Mouse (Mus musculus) left cerebral cortex, postnatal 14 days (tissue): ENCODE data around the gene Syt14. TPM values are rescaled to one million over a fixed set of nuclear protein-coding genes. Genes with fewer than 3 reads are reported as not detected.

Experiments used
- DNase-seq, 2 experiments: peaks; one replicate each; pipeline ENCODE4 v3.0.0; 2021 to 2022; ENCODE audit warnings: low spot score in 2 of 2, mixed read lengths in 1 of 2
- intact Hi-C: fragments of 180-260 bp; cut with DNase I; formaldehyde crosslinking; loops from one replicate; pipeline ENCODE4 v1.15.1; 2025
- total RNA-seq, 2 experiments: library from RNA; stranded (reverse); gene quantifications; 2 replicates each; pipeline ENCODE4 v1.2.3; 2021

Gene Syt14
- total RNA-seq, 2 experiments from 2014 or later, result 20.8 to 21.2 TPM

DNA sequence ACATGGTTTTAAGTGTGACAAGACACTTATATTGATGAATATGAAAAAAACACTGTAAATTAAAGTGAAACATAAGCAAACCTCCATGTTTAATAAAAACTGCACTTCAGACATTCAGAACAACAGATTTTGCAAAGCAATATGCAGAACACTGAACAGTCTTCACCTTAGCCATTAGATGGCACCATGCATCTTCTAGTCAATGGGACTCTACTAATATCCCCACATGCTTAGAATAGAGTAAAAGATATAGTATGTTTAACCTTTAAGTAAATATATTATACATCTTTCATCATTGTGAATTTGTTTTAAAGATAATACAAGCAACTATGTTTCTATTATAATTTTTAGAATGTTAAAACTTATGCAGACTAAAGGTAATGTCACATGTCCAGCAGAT, 34.7 kb downstream of the Syt14 start:
- peak in 1 of 2 experiments; percentile 26 for DNase-seq
- intact Hi-C loops, result loop anchor here (5.0 kb wide), 1 partner anchor 116 kb away; no protein-coding TSS in a partner anchor

GRCm38 (mm10) chr1:192994179-192994873, 41.2 kb downstream of the Syt14 start:
- intact Hi-C loops, result no loop called here
- DNase-seq, result no peak

DNA sequence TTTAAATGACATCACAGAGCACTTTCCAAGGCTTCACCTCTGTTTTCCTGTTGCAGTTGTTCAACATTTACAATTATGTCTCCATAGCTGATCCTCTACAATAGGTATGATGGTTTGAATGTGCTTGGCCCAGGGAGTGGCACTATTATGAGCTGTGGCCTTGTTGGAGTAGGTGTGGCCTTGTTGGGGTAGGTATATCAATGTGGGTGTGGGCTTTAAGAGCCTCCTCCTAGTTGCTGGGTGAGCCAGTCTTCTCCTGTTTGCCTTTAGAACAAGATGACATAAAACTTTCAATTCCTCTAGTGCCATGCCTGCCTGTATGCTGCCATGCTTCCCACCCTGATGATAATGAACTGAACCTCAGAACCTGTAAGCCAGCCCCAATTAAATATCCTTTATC, 42.1 kb downstream of the Syt14 start:
- no peak for DNase-seq
- intact Hi-C loops, result no loop called here

DNA sequence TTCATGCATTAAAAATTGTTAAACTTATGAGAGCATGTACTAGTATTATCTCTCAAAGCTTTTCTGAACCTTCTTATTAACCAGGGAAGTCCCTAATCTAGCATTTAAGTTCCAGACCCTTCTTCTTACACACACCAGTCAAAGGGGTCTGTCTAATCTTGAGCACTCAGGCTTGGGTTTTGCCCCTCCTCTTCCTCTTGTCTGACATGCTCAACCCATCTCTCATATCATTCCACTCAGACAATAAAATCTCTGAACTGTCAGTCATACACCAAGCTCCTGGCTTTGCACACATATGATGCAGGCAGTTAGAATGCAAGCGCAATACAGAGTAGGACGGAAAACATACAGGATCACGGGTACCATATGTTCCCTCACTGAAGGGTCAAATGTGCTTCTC, 48.4 kb downstream of the Syt14 start:
- no peak for DNase-seq
- intact Hi-C loops, result no loop called here

DNA sequence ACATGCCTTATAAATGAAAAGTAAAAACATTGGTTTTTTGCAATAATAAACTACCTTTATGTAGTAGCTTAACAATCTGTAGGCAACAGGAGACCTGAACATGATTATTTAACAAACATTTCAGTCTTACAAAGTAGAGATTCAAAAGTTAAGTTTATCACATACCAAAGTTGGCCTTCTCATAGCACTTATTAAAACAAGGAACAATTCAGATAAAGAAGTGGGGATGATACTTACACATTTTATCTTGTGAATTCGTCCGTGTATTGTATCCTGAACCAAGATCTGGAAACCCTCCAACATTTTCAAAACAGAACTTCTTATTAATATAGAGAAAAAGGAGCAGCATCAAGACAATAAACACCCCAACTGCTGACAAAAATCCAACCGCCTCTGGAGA, 49.1 kb downstream of the Syt14 start:
- intact Hi-C loops, result no loop called here
- DNase-seq, result no peak

GRCm38 (mm10) chr1:192984333-192984732, 51.2 kb downstream of the Syt14 start:
- intact Hi-C loops, result no loop called here
- no peak for DNase-seq

- DNase-seq, result no peak
- intact Hi-C loops, result no loop called here
Observed at GRCm38 (mm10) chr1:192981658-192982057, 53.9 kb downstream of the Syt14 start.

DNA sequence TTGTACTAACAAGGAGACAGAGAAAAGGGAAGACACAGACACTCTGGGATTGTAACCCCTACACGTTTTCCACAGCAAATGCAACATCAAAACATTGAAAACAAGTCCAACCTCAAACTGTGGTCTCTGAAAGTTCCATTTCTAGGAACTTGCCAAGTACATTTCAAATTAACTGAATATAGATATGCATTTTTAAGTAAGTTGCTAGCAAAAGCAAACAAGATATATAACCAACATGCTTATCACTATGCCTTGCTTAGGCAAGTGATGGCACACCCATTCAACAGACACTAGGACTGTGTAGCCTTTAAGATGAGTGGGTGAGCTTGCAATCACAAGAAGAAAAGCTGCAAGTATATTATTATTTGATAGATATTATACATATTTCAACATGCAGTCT, 54.5 kb downstream of the Syt14 start:
- intact Hi-C loops, result no loop called here
- DNase-seq, result no peak

DNA sequence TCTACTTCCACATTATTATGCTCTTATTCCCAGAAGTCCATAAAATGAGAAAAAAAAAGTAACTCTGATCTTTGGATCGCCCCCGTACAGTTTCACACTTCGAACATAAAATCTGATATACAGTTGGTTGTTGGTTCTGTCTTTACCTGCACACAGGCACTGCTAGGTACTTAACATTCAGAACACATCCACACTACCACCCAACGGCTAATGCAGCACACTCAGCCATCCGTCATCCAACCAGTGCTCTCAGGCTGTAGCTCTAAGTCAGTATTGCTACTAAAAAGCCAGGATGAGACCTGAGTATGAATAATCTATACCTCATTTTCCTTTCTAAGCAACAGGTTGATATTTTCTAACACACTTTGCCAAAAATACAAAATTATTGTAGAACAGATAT, 73.3 kb downstream of the Syt14 start:
- no peak for DNase-seq
- intact Hi-C loops, result no loop called here

DNA sequence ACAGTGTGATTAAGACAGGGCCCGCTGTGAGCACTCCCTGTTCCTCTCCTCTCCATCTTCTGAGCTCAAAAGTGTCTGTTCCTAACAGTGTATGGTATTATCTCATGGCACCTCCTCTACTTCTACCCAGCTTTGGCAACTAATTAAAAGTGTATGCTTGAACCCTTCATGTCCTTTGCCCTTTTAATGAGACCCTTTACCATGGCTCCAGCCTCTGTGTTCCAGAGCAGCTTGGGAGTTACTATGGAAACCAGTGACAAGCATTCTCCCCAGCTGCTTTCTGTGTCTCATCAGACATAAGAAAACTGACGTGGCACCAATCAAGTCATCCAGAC, 87.8 kb downstream of the Syt14 start:
- no peak for DNase-seq
- intact Hi-C loops, result no loop called here

GRCm38 (mm10) chr1:192947170-192947838, 88.3 kb downstream of the Syt14 start:
- DNase-seq, result no peak
- intact Hi-C loops, result no loop called here

- intact Hi-C loops, result no loop called here
- DNase-seq, result no peak
Observed at GRCm38 (mm10) chr1:192939033-192939432, 96.5 kb downstream of the Syt14 start.

GRCm38 (mm10) chr1:192937956-192938355, 97.6 kb downstream of the Syt14 start:
- intact Hi-C loops, result no loop called here
- DNase-seq, result peak in 1 of 2 experiments; percentile 17

- DNase-seq, result no peak
- intact Hi-C loops, result no loop called here
Observed at GRCm38 (mm10) chr1:192931797-192932196, 103.8 kb downstream of the Syt14 start.

- intact Hi-C loops, result loop anchor here (5.0 kb wide), 1 partner anchor 125 kb away; no protein-coding TSS in a partner anchor
- no peak for DNase-seq
Observed at GRCm38 (mm10) chr1:192912101-192912728, 123.4 kb downstream of the Syt14 start.

DNA sequence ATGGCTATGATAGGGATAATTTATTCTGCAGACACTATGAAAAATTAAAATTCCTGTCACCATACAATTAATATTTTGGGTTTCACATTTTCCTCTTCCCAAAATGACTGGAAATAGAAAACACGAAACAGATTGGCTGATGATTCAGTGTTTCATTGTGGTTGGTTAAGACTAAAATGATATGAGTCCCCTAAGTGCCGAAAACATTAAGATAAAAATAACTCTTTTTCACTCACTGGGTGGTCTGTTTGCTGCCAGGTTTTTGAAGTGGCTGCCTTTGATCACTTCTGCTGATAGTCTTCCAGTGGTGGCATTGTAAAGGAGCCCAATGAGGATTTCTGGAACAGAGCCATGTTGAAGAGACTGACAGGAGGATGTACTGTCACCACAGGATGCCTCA, 134.1 kb downstream of the Syt14 start:
- intact Hi-C loops, result loop anchor here (10.0 kb wide), 1 partner anchor 223 kb away; no protein-coding TSS in a partner anchor
- no peak for DNase-seq

- intact Hi-C loops, result loop anchor here (10.0 kb wide), 1 partner anchor 224 kb away; no protein-coding TSS in a partner anchor
- DNase-seq, result no peak
Observed at GRCm38 (mm10) chr1:192900913-192901312, 134.7 kb downstream of the Syt14 start.

GRCm38 (mm10) chr1:192898742-192899141, 136.8 kb downstream of the Syt14 start:
- intact Hi-C loops, result no loop called here
- no peak for DNase-seq

- intact Hi-C loops, result no loop called here
Observed at GRCm38 (mm10) chr1:192897218-192897617, 138.4 kb downstream of the Syt14 start.

GRCm38 (mm10) chr1:192896076-192896475, 139.5 kb downstream of the Syt14 start:
- no peak for DNase-seq
- intact Hi-C loops, result no loop called here

More at GRCm38 (mm10) chr1:192897218-192897617, 138.4 kb downstream of the Syt14 start:
- DNase-seq, result no peak

DNA sequence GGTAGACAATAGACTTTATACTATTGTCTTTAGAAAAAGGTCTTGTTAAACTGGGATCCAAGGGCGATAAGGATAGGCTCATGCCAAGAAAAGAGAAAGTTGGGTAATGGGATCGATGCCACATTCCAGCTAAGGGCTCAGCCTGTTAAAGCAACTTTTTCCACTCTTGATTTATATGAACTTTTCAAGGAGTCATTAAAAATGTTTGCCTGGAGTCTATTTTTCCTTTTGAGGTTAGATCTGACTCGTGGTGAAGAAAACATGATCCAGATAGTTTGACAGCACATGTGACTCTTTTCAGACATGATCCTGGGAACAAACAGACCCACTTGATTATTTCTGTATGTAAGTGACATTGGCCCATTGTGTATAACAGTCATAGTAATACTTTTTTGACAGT, 144.9 kb downstream of the Syt14 start:
- DNase-seq, result no peak
- intact Hi-C loops, result no loop called here
